Mouse (Mus musculus) embryonic facial prominence, embryonic 14.5 days (tissue): Measurements from ENCODE around the gene Ccl11. TPM values are rescaled to one million over a fixed set of nuclear protein-coding genes. Genes with fewer than 3 reads are reported as not detected.

Experiments
- ATAC-seq: fragments of 200-750 bp; cut with Nextera tagmentation; 2 replicates; pipeline ENCODE4 v1.8.0; 2017; ENCODE audit warnings: low read depth, moderate number of reproducible peaks, moderate TSS enrichment
- DNase-seq: peaks from one replicate; pipeline ENCODE4 v3.0.0-alpha.2; 2015; ENCODE audit warnings: low spot score
- H3K27ac ChIP-seq: fragments of 300-500 bp; sonication (generic); replicated peaks from 2 replicates; pipeline ENCODE4 v1.5.1; 2014; ENCODE audit warnings: low read depth, mild to moderate bottlenecking, low read length, moderate library complexity
- H3K27me3 ChIP-seq: fragments of 300-500 bp; sonication (generic); replicated peaks from 2 replicates; pipeline ENCODE4 v1.6.1; 2014; ENCODE audit warnings: low read length; ENCODE audit not compliant: control insufficient read depth, insufficient read depth
- H3K36me3 ChIP-seq: fragments of 300-500 bp; sonication (generic); 2 replicates; pipeline ENCODE4 v1.6.1; 2014; ENCODE audit warnings: low read length, mixed read lengths; ENCODE audit not compliant: control insufficient read depth, insufficient read depth
- H3K4me1 ChIP-seq: fragments of 300-500 bp; sonication (generic); 2 replicates; pipeline ENCODE4 v1.6.1; 2014; ENCODE audit warnings: antibody characterized with exemption, low read length; ENCODE audit not compliant: control insufficient read depth, insufficient read depth
- H3K4me2 ChIP-seq: fragments of 300-500 bp; sonication (generic); 2 replicates; pipeline ENCODE4 v1.6.1; 2014; ENCODE audit warnings: low read depth, mild to moderate bottlenecking, low read length, moderate library complexity, mixed read lengths
- H3K4me3 ChIP-seq: fragments of 300-500 bp; sonication (generic); 2 replicates; pipeline ENCODE4 v1.5.1; 2014; ENCODE audit warnings: low read depth, mild to moderate bottlenecking, low read length
- H3K9ac ChIP-seq: fragments of 300-500 bp; sonication (generic); 2 replicates; pipeline ENCODE4 v1.6.1; 2014; ENCODE audit warnings: low read depth, mild to moderate bottlenecking, low read length, moderate library complexity, mixed read lengths
- H3K9me3 ChIP-seq: fragments of 300-500 bp; sonication (generic); 2 replicates; pipeline ENCODE4 v1.6.1; 2016; ENCODE audit warnings: low read length; ENCODE audit not compliant: control insufficient read depth
- WGBS: fragments of 180-500 bp; shearing (Covaris S2); extraction: QIAGEN DNeasy Blood & Tissue Kit; methylation state at CpG from one replicate; pipeline ENCODE4 v1.1.7; 2014; 5-methylcytosine and 5-hydroxymethylcytosine counted together
- polyA plus RNA-seq: library from polyadenylated mRNA; unstranded; fragments of >200 nt; fragmentation: Nextera tagmentation; extraction: Ambion mirVana; gene quantifications from 2 replicates; pipeline ENCODE4 v1.2.1, GENCODE M21; 2014

Ccl11 gene
- polyA plus RNA-seq, 1 experiment from 2014 or later: 5.8 TPM

DNA sequence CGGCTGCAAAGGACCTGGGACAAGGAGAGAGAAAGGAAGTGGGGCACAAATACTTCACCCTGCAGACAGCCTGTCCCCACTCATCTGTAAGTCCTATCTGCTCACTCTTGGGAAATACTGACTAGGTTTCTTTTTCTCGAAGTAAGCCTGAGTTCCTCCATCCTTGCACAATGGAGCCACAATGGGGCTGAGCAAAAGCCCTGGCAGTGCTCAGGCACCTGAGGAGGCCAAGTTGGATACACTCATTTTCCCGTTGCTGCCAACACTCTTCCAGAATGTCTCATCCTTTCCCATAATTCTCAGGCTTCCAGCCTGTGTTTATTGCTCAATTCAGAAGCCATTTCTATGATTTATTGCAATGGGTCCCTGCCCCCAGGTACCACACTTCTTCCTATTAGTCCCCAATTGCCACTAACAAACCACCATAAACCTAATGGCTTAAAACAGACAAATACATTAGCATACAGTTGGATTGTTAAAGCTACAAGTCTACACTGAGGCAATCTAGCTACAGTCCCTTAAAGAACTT lies 18.4 kb upstream of the Ccl11 start:
- Histone ChIP-seq H3K4me2 (no peak overlapping the region), H3K9ac (no peak overlapping the region), H3K9me3 (no peaks in the 10 kb centered on the region), H3K36me3 (no peaks in the 10 kb centered on the region), H3K4me3 (no peak overlapping the region), H3K27me3 (no peaks in the 10 kb centered on the region), H3K4me1 (no peaks in the 10 kb centered on the region), H3K27ac (no peak overlapping the region)
- ATAC-seq (no peak), DNase-seq (no peak)
- 66% methylated on average over 3 of the region's 3 CpGs for WGBS

DNA sequence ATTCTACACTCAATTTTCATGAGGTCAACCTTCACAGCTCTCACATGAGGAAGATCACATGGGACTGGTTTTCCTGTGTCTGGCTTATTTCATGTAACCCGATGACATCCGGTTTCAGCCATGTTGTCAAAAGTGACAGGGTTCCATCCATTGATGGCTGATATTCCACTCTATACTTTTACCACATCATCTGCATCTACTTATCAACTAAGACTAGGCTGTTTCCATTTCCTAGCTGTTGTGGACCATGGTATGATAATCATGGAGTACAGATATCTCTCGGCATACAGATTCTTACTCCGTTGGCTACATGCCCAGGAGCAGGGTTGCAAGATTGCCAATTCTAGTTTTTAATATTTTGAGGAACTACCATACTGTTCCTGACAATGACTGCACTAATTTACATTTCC lies 15.9 kb upstream of the Ccl11 start:
- DNase-seq: peak; percentile 43
- no peak for ATAC-seq
- Histone ChIP-seq H3K27ac (no peak overlapping the region), H3K4me3 (no peak overlapping the region), H3K27me3 (no peaks in the 10 kb centered on the region), H3K36me3 (no peaks in the 10 kb centered on the region), H3K4me1 (no peaks in the 10 kb centered on the region), H3K9me3 (no peaks in the 10 kb centered on the region), H3K4me2 (no peak overlapping the region), H3K9ac (no peak overlapping the region)
- 73% methylated on average over 4 of the region's 4 CpGs for WGBS

DNA sequence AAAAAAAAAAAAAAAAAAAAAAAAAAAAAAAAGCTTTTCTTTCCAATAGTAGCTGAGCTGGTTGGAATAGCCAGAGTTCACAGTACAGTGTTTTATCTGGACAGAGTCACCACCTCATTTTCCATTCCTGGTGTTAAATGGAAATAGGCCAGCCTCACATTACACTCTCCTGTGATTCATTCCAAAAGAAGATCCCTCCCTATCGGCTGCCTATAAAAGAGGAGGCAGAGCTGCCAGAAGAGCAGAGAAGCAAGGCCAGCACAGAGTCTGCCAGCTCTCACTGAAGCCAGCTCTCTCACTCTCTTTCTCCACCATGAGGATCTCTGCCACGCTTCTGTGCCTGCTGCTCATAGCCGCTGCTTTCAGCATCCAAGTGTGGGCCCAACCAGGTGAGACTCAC lies 12.2 kb upstream of the Ccl11 start, which contains the start of gene Ccl7:
TSS of gene Ccl7 (plus strand) at position 242 of the 400 bp plus-strand sequence.
- ATAC-seq (no peak), DNase-seq (peak; percentile 32)
- H3K27me3 ChIP-seq: no peaks in the 10 kb centered on the region
- H3K4me2 ChIP-seq: no peak within 1 kb of the TSS
- H3K27ac ChIP-seq: no peak within 1 kb of the TSS
- whole genome bisulfite sequencing: 68% methylated on average over 3 of the region's 3 CpGs
- H3K9ac ChIP-seq: no peak within 1 kb of the TSS
- no peaks in the 10 kb centered on the region for H3K9me3 ChIP-seq
- H3K4me1 ChIP-seq: no peaks in the 10 kb centered on the region; the same call in 1 of the 2 replicates
- H3K36me3 ChIP-seq: no peaks in the 10 kb centered on the region
- H3K4me3 ChIP-seq: no peak within 1 kb of the TSS

DNA sequence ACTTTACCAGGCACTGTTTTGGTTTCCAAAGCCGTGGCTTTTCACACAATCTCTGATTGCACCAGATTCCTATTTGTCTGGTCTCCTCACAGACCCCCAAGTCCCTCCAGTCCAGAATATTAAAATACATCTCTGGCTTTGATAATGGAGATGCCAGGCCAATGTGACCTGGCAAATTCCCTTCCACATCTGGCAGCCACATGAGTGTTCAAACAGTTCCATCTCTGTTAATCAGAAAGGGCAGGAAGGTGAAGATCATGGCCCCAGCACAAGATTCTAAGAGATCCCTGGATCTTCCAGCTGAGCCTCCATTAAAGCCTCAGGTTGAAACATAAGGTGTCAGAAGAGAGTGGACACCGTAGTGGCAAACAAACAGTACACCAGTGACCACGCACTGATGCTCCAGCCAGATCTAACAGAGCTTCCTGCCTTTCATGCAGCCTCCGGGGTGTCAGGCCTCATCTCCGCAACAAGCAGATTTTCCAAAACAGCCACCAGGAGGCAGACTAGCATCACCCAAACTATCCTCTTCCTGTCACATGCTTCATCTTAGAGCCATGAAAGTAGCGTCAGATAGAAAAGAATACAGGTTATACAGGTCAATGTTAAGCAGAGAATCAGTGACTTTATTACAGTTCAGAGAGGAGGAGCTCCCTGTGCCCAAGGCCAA lies 9.7 kb upstream of the Ccl11 start:
- H3K27me3 ChIP-seq: no peaks in the 10 kb centered on the region
- no peak overlapping the region for H3K9ac ChIP-seq
- DNase-seq (peak; percentile 29), ATAC-seq (no peak)
- WGBS: 17% methylated on average over 6 of the region's 6 CpGs
- no peaks in the 10 kb centered on the region; the same call in 1 of the 2 replicates for H3K4me1 ChIP-seq
- no peaks in the 10 kb centered on the region for H3K9me3 ChIP-seq
- no peaks in the 10 kb centered on the region for H3K36me3 ChIP-seq
- H3K4me2 ChIP-seq: no peak overlapping the region
- no peak overlapping the region for H3K4me3 ChIP-seq
- H3K27ac ChIP-seq: no peak overlapping the region

DNA sequence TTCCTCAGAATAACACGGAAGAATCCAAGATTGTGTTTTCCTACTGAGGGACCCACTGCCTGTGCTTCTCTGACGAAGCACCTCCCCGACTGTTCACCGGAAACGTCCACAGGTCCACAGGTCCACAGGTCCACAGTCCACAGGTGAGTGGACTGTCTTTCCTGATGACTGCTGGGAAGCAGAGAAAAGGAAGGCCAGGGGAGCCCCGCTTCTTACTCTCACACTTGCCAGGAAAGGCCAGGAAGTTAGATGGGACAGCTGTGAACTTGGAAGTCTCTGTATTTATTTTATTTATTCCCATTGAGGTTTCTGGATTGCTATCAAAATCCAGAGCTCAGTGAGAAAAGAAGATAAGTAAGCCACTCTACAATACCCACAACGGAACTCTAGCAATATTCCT lies 3.8 kb upstream of the Ccl11 start:
- Histone ChIP-seq H3K27ac (no peak overlapping the region), H3K36me3 (no peaks in the 10 kb centered on the region), H3K27me3 (no peaks in the 10 kb centered on the region), H3K4me1 (no peaks in the 10 kb centered on the region), H3K9me3 (no peaks in the 10 kb centered on the region), H3K4me2 (no peak overlapping the region), H3K9ac (no peak overlapping the region), H3K4me3 (no peak overlapping the region)
- DNase-seq (no peak), ATAC-seq (no peak)
- 80% methylated on average over 7 of the region's 7 CpGs for WGBS

DNA sequence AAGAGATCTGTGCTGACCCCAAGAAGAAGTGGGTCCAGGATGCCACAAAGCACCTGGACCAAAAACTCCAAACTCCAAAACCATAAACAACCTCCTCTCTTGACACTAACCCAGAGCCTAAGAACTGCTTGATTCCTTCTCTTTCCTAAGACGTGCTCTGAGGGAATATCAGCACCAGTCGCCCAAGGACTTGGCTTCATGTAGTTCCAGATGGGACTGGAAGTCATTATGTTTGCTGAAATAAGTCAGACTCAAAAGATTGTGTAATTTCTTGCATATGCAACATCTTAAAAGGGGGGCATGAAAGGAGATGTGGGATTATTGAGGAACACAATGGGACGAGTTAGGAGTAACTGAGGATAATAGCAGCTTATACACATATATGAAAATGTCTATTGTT lies 4.6 kb downstream of the Ccl11 start:
- no peaks in the 10 kb centered on the region for H3K9me3 ChIP-seq
- H3K4me1 ChIP-seq: no peaks in the 10 kb centered on the region
- H3K4me2 ChIP-seq: no peak overlapping the region
- WGBS: 30% methylated on average over 3 of the region's 3 CpGs
- ATAC-seq: no peak
- H3K36me3 ChIP-seq: no peaks in the 10 kb centered on the region
- DNase-seq: peak; percentile 59
- no peak overlapping the region for H3K27ac ChIP-seq
- H3K27me3 ChIP-seq: no peaks in the 10 kb centered on the region
- H3K9ac ChIP-seq: no peak overlapping the region
- no peak overlapping the region for H3K4me3 ChIP-seq

DNA sequence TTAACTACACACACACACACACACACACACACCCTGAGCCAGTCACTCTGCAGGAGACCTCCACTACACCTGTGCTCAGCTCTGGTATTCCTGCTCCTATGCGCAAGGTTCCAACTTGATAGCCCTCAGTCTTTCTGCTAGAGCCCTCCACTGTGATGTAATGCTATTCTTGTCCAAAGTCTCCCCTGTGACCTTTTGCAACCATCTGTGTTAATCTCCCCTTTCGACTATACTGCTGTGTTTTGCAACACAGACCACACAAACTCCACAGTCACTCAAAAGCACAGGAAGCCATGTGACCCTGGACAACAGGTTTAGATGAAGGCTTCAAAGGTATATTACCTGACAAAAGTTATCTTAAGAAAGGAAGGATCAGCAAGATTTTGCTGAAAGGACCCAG lies 5.8 kb downstream of the Ccl11 start:
- Histone ChIP-seq H3K9ac (no peak overlapping the region), H3K27me3 (0 out of 2 replicates have a peak, but pooled peaks cover 2% of the 10 kb centered on the region), H3K4me1 (no peaks in the 10 kb centered on the region), H3K36me3 (no peaks in the 10 kb centered on the region), H3K27ac (no peak overlapping the region), H3K4me2 (no peak overlapping the region), H3K9me3 (no peaks in the 10 kb centered on the region), H3K4me3 (no peak overlapping the region)
- DNase-seq (no peak), ATAC-seq (no peak)
- WGBS: 71% methylated on average over 2 of the region's 2 CpGs

DNA sequence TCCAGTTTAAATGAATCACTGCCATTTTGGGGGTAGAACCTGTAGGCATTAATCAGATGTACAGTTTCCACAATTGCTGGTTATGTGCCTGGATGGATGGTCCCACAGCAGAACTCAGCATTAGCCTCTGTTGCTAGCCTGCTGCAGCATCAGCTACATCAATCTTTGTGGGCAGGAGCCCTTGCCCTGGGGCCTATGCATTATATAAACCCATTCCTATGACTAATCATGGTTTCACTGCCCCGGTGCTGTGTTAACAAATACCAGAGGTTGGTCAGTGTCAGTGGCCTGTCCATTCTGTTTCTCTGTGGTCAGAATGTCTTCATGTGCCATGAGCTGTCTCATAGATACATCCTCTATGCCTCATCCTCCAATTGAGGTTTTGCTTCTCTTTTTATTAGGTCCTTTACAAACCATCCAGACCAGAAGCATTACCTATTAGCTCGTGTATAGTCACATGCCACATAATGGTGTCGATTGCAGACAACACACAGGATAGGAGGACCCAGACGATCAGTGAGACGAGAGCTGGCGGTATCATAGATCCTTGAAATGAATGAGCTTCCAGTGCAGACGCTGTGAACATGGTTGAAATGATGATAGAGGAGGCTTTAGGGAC lies 9.4 kb downstream of the Ccl11 start:
- DNase-seq: no peak
- no peak overlapping the region for H3K4me3 ChIP-seq
- no peak overlapping the region for H3K9ac ChIP-seq
- no peaks in the 10 kb centered on the region for H3K36me3 ChIP-seq
- WGBS: 72% methylated on average over 7 of the region's 7 CpGs
- H3K4me1 ChIP-seq: no peaks in the 10 kb centered on the region
- H3K4me2 ChIP-seq: no peak overlapping the region
- 0 out of 2 replicates have a peak, but pooled peaks cover 3% of the 10 kb centered on the region for H3K27me3 ChIP-seq
- H3K9me3 ChIP-seq: no peaks in the 10 kb centered on the region
- ATAC-seq: no peak
- no peak overlapping the region for H3K27ac ChIP-seq
